Mouse (Mus musculus): ENCODE data around the gene C1qc.

DNA sequence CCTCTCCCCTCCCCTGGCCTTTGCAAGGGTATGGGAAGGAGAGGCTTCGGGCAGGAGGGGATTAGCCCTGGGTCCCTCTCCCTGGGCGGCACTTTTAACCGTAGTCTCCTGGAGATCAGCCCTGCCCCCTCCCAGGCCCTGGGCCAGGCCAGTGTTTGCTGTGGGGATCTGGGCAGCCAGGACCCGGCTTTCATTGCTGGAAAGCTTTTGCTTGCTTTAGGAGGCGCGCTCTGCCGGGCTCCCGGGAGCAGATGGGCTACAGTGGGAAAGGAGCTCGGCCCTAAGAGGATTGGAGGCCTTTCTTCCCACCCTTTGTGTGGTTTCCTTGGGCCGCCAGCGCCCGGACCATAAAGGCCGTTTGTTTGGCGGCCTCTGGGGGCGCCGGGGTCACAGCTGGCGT, 31.1 kb downstream of the C1qc start:
- TF ChIP-seq POLR2A (IDR thresholded peaks at IDR 0.05; ENCODE audit: borderline replicate concordance, insufficient read depth, low read length) (no peak), CTCF (IDR thresholded peaks at IDR 0.05; ENCODE audit: borderline replicate concordance, insufficient read depth, low read depth, low read length) (no peak)
